In the genomic region with DNA sequence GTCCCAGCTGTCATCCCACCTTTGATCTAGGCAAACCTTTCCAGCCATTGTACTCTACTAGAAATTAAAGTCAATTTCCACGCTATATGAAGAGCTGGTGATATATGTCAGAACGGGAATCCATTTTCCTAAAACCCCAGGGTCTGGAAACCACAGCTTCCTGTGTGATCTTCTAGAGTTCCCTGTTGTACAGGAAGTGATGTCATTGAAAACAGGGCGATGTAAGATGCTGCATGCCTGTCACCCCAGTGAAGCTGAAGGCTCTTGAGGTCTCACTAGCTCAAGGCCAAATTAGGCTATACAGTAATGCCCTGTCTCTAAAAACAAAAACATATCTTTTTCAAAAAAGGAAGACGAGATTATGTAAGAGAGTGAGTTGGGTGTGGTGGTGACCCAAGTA, we compare ENCODE assay signal across 28 mouse cellular contexts. TPM values are rescaled to one million over a fixed set of nuclear protein-coding genes. Genes with fewer than 3 reads are reported as not detected.
DNase-seq lines count a peak whose midpoint lies in the region; ATAC-seq and TF ChIP-seq lines count a peak whose summit lies in the region.
"Had no signal": no experiment of that assay in that cellular context is flagged by ENCODE, and none has a peak within 500 bp of the region (broad histone marks: within the 10 kb centered on the region; RNA-seq: fewer than 3 reads in every experiment).

No protein-coding gene starts in this region.

- H3K9ac ChIP-seq in lung, postnatal 0 days (replicated peaks; ENCODE audit: low read depth), result no peak overlapping the region
- no peak overlapping the region for H3K9ac ChIP-seq in CH12.LX (ENCODE audit: insufficient read depth, low read depth)
- H3K9ac ChIP-seq in forebrain, postnatal 0 days, result no peak overlapping the region
- H3K9ac ChIP-seq: embryonic facial prominence, embryonic 15.5 days; forebrain, embryonic 15.5 days; hindbrain, embryonic 14.5 days; intestine, embryonic 15.5 days; limb, embryonic 12.5 days; neural tube, embryonic 12.5 days had no signal

- H3K27ac ChIP-seq in lung, postnatal 0 days (ENCODE audit: low read length), result peak overlapping the region; percentile 75; the same call in 1 of the 2 replicates
- no peak overlapping the region for H3K27ac ChIP-seq in CH12.LX (ENCODE audit: insufficient read depth, low read depth)
- no peak overlapping the region for H3K27ac ChIP-seq in limb, embryonic 10.5 days
- H3K27ac ChIP-seq in forebrain, postnatal 0 days (ENCODE audit: low read depth, low read length), result no peak overlapping the region
- H3K27ac ChIP-seq: embryonic facial prominence, embryonic 15.5 days; forebrain, embryonic 15.5 days; hindbrain, embryonic 14.5 days; intestine, embryonic 15.5 days; limb, embryonic 12.5 days; neural tube, embryonic 12.5 days had no signal

- ATAC-seq in lung, postnatal 0 days, result no peak
- ATAC-seq in forebrain, postnatal 0 days, result no peak
- ATAC-seq: forebrain, embryonic 15.5 days; intestine, embryonic 15.5 days; midbrain, embryonic 16.5 days had no signal

- no peak for TF ChIP-seq RAD21 in CH12.LX (IDR thresholded peaks at IDR 0.05; ENCODE audit: low read depth, low read length)

- DNase-seq in lung, postnatal 0 days (ENCODE audit: low spot score), result peak; percentile 15
- no peak for DNase-seq in lung, adult 2 months
- peak; percentile 26 for DNase-seq in CH12.LX (ENCODE audit: extremely low read depth)
- DNase-seq in induced T-regulatory cell, adult 2 months (ENCODE audit: low read depth), result peak; percentile 60
- DNase-seq in naive thymus-derived CD4-positive, alpha-beta T cell, adult 2 months (ENCODE audit: low read depth), result peak; percentile 32
- no peak for DNase-seq in limb, embryonic 10.5 days (ENCODE audit: low spot score)
- DNase-seq in forebrain, postnatal 0 days, result no peak
- DNase-seq: adrenal gland, postnatal 10 days; cerebellum, adult 18-20 months; cerebellum, postnatal 14 days; gastrocnemius, postnatal 25 days; heart, postnatal 4 days; kidney, adult 8-10 months; kidney, postnatal 25 days; layer of hippocampus, postnatal 36 days; lung, adult 18-20 months; retina, postnatal 1 day; right cerebral cortex, postnatal 25 days; spleen, adult 18-20 months; thymus, postnatal 14 days had no signal

- H3K4me1 ChIP-seq in lung, postnatal 0 days (ENCODE audit: insufficient read depth, low read depth, low read length), result no peaks in the 10 kb centered on the region
- H3K4me1 ChIP-seq in lung, adult 2 months (ENCODE audit: control insufficient read depth, insufficient read depth, low read length), result no peaks in the 10 kb centered on the region
- peaks cover 0 to 14% of the 10 kb centered on the region in 2 experiments; a peak in 2 of 4 replicates for H3K4me1 ChIP-seq in CH12.LX (ENCODE audit: control insufficient read depth in 1 of 2, insufficient read depth in 2 of 2)
- H3K4me1 ChIP-seq in limb, embryonic 10.5 days, result no peaks in the 10 kb centered on the region
- no peaks in the 10 kb centered on the region for H3K4me1 ChIP-seq in forebrain, postnatal 0 days (ENCODE audit: insufficient read depth)
- H3K4me1 ChIP-seq: embryonic facial prominence, embryonic 15.5 days; forebrain, embryonic 15.5 days; intestine, embryonic 15.5 days; limb, embryonic 12.5 days; neural tube, embryonic 12.5 days had no signal

- H3K36me3 ChIP-seq in lung, postnatal 0 days (ENCODE audit: insufficient read depth, low read length), result no peaks in the 10 kb centered on the region
- H3K36me3 ChIP-seq in CH12.LX (replicated peaks in 1 of 2; ENCODE audit: control insufficient read depth in 1 of 2, insufficient read depth in 1 of 2, low read length in 1 of 2), result peaks cover 38 to 49% of the 10 kb centered on the region in 2 experiments
- peaks cover 25% of the 10 kb centered on the region for H3K36me3 ChIP-seq in limb, embryonic 10.5 days
- H3K36me3 ChIP-seq in forebrain, postnatal 0 days (ENCODE audit: insufficient read depth), result peaks cover 42% of the 10 kb centered on the region

- H3K27me3 ChIP-seq in lung, postnatal 0 days (replicated peaks; ENCODE audit: insufficient read depth, low read length), result no peaks in the 10 kb centered on the region
- no peaks in the 10 kb centered on the region for H3K27me3 ChIP-seq in CH12.LX (replicated peaks)
- H3K27me3 ChIP-seq in limb, embryonic 10.5 days (ENCODE audit: low read depth, poor library complexity, severe bottlenecking), result no peaks in the 10 kb centered on the region
- no peaks in the 10 kb centered on the region for H3K27me3 ChIP-seq in forebrain, postnatal 0 days (ENCODE audit: insufficient read depth, low read length)
- H3K27me3 ChIP-seq: embryonic facial prominence, embryonic 15.5 days; forebrain, embryonic 15.5 days; intestine, embryonic 15.5 days; limb, embryonic 12.5 days; neural tube, embryonic 12.5 days had no signal

- no peak for TF ChIP-seq POLR2A in lung, adult 2 months (IDR thresholded peaks at IDR 0.05; ENCODE audit: borderline replicate concordance, extremely low read depth, low read depth, low read length)
- no peak for TF ChIP-seq POLR2A in CH12.LX (IDR thresholded peaks at IDR 0.05; ENCODE audit: low read depth, low read length)

- 75% methylated on average over 4 of the region's 4 CpGs for WGBS in lung, postnatal 0 days
- 62% methylated on average over 4 of the region's 4 CpGs for WGBS in lung, adult 2 months
- 88% methylated on average over 4 of the region's 4 CpGs for WGBS in limb, embryonic 10.5 days
- 89% methylated on average over 4 of the region's 4 CpGs for WGBS in forebrain, postnatal 0 days

- no peak overlapping the region for H3K4me2 ChIP-seq in lung, postnatal 0 days (replicated peaks; ENCODE audit: low read depth, low read length)
- no peak overlapping the region for H3K4me2 ChIP-seq in CH12.LX (ENCODE audit: insufficient read depth, low read depth, poor library complexity, severe bottlenecking)
- no peak overlapping the region for H3K4me2 ChIP-seq in forebrain, postnatal 0 days (ENCODE audit: low read depth)
- H3K4me2 ChIP-seq: embryonic facial prominence, embryonic 15.5 days; forebrain, embryonic 15.5 days; hindbrain, embryonic 14.5 days; intestine, embryonic 15.5 days; limb, embryonic 12.5 days; liver, embryonic 11.5 days; neural tube, embryonic 12.5 days had no signal

- H3K79me2 ChIP-seq in CH12.LX (replicated peaks; ENCODE audit: control insufficient read depth, extremely low read depth, insufficient read depth, poor library complexity, severe bottlenecking), result no peaks in the 10 kb centered on the region

- no peak for TF ChIP-seq EP300 in lung, postnatal 0 days (IDR thresholded peaks at IDR 0.05)
- TF ChIP-seq EP300 in CH12.LX (IDR thresholded peaks at IDR 0.05; ENCODE audit: low read length), result 0 out of 2 replicates have a peak, but pooled peaks have one; percentile 26

- H3K4me3 ChIP-seq in lung, postnatal 0 days (ENCODE audit: low read depth, low read length), result no peak overlapping the region
- H3K4me3 ChIP-seq in lung, adult 2 months (replicated peaks; ENCODE audit: extremely low read depth, low read depth, low read length), result no peak overlapping the region
- no peak overlapping the region for H3K4me3 ChIP-seq in CH12.LX (replicated peaks in 1 of 3; ENCODE audit: low read depth in 2 of 3, low read length in 2 of 3, poor library complexity in 1 of 3)
- H3K4me3 ChIP-seq in limb, embryonic 10.5 days, result no peak overlapping the region
- H3K4me3 ChIP-seq in forebrain, postnatal 0 days (ENCODE audit: low read depth, low read length), result no peak overlapping the region
- H3K4me3 ChIP-seq: embryonic facial prominence, embryonic 15.5 days; forebrain, embryonic 15.5 days; intestine, embryonic 15.5 days; limb, embryonic 12.5 days; neural tube, embryonic 12.5 days had no signal

- TF ChIP-seq CTCF in lung, postnatal 0 days (IDR thresholded peaks at IDR 0.05), result no peak
- TF ChIP-seq CTCF in lung, adult 2 months (IDR thresholded peaks at IDR 0.05; ENCODE audit: insufficient read depth, low read length), result no peak
- no peak for TF ChIP-seq CTCF in CH12.LX (conservative IDR thresholded peaks at IDR 0.05 in 1 of 2, IDR thresholded peaks at IDR 0.05 in 1 of 2; ENCODE audit: low read depth in 2 of 2, low read length in 2 of 2)
- TF ChIP-seq CTCF in forebrain, postnatal 0 days (IDR thresholded peaks at IDR 0.05; ENCODE audit: low read depth), result no peak

- in situ Hi-C loops in CH12.LX (cut with MboI; ENCODE audit: low pct_ligation_motif_present, low pct_unique_long_range_greater_than_20kb, low sequenced_read_pairs), result no loop called here

- dilution Hi-C loops in CH12.LX (cut with MboI; ENCODE audit: extremely low pct_ligation_motif_present, extremely low pct_unique_long_range_greater_than_20kb, low sequenced_read_pairs), result no loop called here

- H3K9me3 ChIP-seq in lung, postnatal 0 days (ENCODE audit: low read length), result no peaks in the 10 kb centered on the region
- H3K9me3 ChIP-seq in CH12.LX (replicated peaks; ENCODE audit: low read length), result no peaks in the 10 kb centered on the region
- no peaks in the 10 kb centered on the region for H3K9me3 ChIP-seq in limb, embryonic 10.5 days (replicated peaks)
- H3K9me3 ChIP-seq in forebrain, postnatal 0 days (ENCODE audit: low read length), result no peaks in the 10 kb centered on the region
- H3K9me3 ChIP-seq: embryonic facial prominence, embryonic 15.5 days; forebrain, embryonic 15.5 days; intestine, embryonic 15.5 days; limb, embryonic 12.5 days; neural tube, embryonic 12.5 days had no signal

TF ChIP-seq in CH12.LX, 34 proteins besides CTCF, POLR2A, EP300 and RAD21 (continues in another document):
- TF ChIP-seq TCF12 (IDR thresholded peaks at IDR 0.05; ENCODE audit: low read depth, low read length) (no peak), ZNF384 (IDR thresholded peaks at IDR 0.05; ENCODE audit: low read depth, low read length) (no peak), ELF1 (IDR thresholded peaks at IDR 0.05; ENCODE audit: low read depth, low read length) (no peak), PAX5 (IDR thresholded peaks at IDR 0.05; ENCODE audit: low read length) (no peak)

RNA-seq across cellular contexts. Expression of a gene that starts 31.2 kb away (rescaled TPM):
- polyA plus RNA-seq in lung, postnatal 0 days (2015; fragmentation: Nextera tagmentation; extraction: Ambion mirVana), result 17.5 and 17.7 TPM in 2 replicates
- 7.5 and 12.5 TPM in 2 replicates for polyA plus RNA-seq in lung, adult 2 months (2012; rRNA removed)
- 27.9 and 52.7 TPM in 2 replicates for total RNA-seq in CH12.LX (2012; rRNA removed)
- total RNA-seq in CH12.LX (2014; rRNA removed), result 31.7 and 37.8 TPM in 2 replicates
- polyA plus RNA-seq in CH12.LX (2012; ENCODE audit: insufficient read length, low read depth), result 27.4 and 29.3 TPM in 2 replicates
- 11.1 and 11.9 TPM in 2 replicates for polyA plus RNA-seq in limb, embryonic 10.5 days (2016; fragmentation: Nextera tagmentation; extraction: Ambion mirVana)
- 123 and 164 TPM in 2 replicates for total RNA-seq in forebrain, postnatal 0 days (2014; rRNA removed)
- 57.4 and 70.1 TPM in 2 replicates for polyA plus RNA-seq in forebrain, postnatal 0 days (2015; fragmentation: Nextera tagmentation; extraction: Ambion mirVana)

RNA-seq across cellular contexts. Expression of a gene that starts 52.1 kb away (rescaled TPM):
- polyA plus RNA-seq in lung, postnatal 0 days (2015; fragmentation: Nextera tagmentation; extraction: Ambion mirVana), result 12.5 and 14.7 TPM in 2 replicates
- polyA plus RNA-seq in lung, adult 2 months (2012; rRNA removed), result 19.5 and 21.0 TPM in 2 replicates
- total RNA-seq in CH12.LX (2012; rRNA removed) (28.7 and 30.7 TPM in 2 replicates), CH12.LX (2014; rRNA removed) (27.8 and 28.3 TPM in 2 replicates)
- 27.7 and 31.6 TPM in 2 replicates for polyA plus RNA-seq in CH12.LX (2012; ENCODE audit: insufficient read length, low read depth)
- polyA plus RNA-seq in limb, embryonic 10.5 days (2016; fragmentation: Nextera tagmentation; extraction: Ambion mirVana), result 43.7 and 50.8 TPM in 2 replicates
- total RNA-seq in forebrain, postnatal 0 days (2014; rRNA removed), result 41.7 and 43.9 TPM in 2 replicates
- 21.5 and 26.1 TPM in 2 replicates for polyA plus RNA-seq in forebrain, postnatal 0 days (2015; fragmentation: Nextera tagmentation; extraction: Ambion mirVana)

Comparison
In these comparisons a context has a peak if more than half of its experiments do, and no peak if none do; other contexts are left out.
1. DNase-seq: peak in lung, postnatal 0 days (single experiment), CH12.LX (single experiment), induced T-regulatory cell, adult 2 months (single experiment) and naive thymus-derived CD4-positive, alpha-beta T cell, adult 2 months (single experiment); none in lung, adult 2 months (single experiment), limb, embryonic 10.5 days (single experiment) and forebrain, postnatal 0 days (single experiment).